Mouse (Mus musculus): ENCODE measurements around the gene Tc2n. TPM values are rescaled to one million over a fixed set of nuclear protein-coding genes. Genes with fewer than 3 reads are reported as not detected.
"Not testable (repeated sequence)": the region's sequence is repeated elsewhere in the genome, so short reads cannot be mapped to it uniquely, and the experiment has no call there.

The Tc2n gene
- polyA plus RNA-seq, 1 experiment from 2014 or later: 0.52 TPM

GRCm38 (mm10) chr12:101606622-101607021, 111.7 kb downstream of the Tc2n start:
- not testable (repeated sequence) for DNase-seq (ENCODE audit: low spot score); ATAC-seq (ENCODE audit: low FRiP score)

More at GRCm38 (mm10) chr12:101606622-101607021, 111.7 kb downstream of the Tc2n start:
- H3K4me1 ChIP-seq (replicated peaks; ENCODE audit: control insufficient read depth, insufficient read depth, low read length); H3K36me3 ChIP-seq (ENCODE audit: control insufficient read depth, insufficient read depth, low read length); H3K4me2 ChIP-seq (replicated peaks; ENCODE audit: low read depth, low read length); H3K9ac ChIP-seq (ENCODE audit: low read depth, low read length); H3K9me3 ChIP-seq (ENCODE audit: control insufficient read depth, low read length); H3K27ac ChIP-seq (ENCODE audit: low read depth, low read length); H3K27me3 ChIP-seq (ENCODE audit: control insufficient read depth, insufficient read depth, low read length); H3K4me3 ChIP-seq (ENCODE audit: low read depth, low read length): not testable (repeated sequence)

Other genes with a start within 250 kb of the Tc2n start
- gene Fbln5, start 100.5 kb upstream of the Tc2n start, polyA plus RNA-seq (2014; fragmentation: Nextera tagmentation; extraction: Ambion mirVana): 11.9 and 15.7 TPM in 2 replicates
- gene Trip11, start 194.7 kb upstream of the Tc2n start, polyA plus RNA-seq (2014; fragmentation: Nextera tagmentation; extraction: Ambion mirVana): 15.6 and 28.1 TPM in 2 replicates
- gene Atxn3, start 239.7 kb upstream of the Tc2n start, polyA plus RNA-seq (2014; fragmentation: Nextera tagmentation; extraction: Ambion mirVana): 21.2 and 23.5 TPM in 2 replicates